Mouse (Mus musculus): ENCODE data around the gene Ntsr1. TPM values are rescaled to one million over a fixed set of nuclear protein-coding genes. Genes with fewer than 3 reads are reported as not detected.

Gene Ntsr1
- not detected for total RNA-seq (2021)
- long read RNA-seq, experiment 1, result 0 reads
- long read RNA-seq, experiment 2, result 0 reads

DNA sequence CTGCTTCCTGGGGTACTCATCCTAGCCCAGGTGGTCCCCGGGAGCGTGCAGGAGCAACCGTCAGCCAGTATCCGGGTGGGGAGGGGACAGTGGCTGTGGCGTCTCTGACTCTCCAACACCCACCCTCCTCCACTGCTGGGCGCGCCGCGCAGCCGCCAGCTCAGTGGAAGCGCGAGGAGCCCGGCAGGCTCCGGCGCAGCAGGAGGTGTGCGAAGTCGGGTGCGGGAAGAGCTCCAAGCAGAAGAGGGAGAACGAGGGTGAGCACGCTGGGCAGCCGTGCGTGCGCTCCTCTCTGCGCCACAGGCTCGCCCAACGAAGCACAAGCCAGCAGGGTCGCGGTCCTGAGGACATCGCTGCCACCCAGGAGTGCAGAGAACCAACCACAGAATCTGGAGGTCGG, at the start of gene Ntsr1:
Gene Ntsr1, plus strand, starts transcription at position 236 of the 400 bp plus-strand sequence.
- no peak for DNase-seq (ENCODE audit: low spot score)

DNA sequence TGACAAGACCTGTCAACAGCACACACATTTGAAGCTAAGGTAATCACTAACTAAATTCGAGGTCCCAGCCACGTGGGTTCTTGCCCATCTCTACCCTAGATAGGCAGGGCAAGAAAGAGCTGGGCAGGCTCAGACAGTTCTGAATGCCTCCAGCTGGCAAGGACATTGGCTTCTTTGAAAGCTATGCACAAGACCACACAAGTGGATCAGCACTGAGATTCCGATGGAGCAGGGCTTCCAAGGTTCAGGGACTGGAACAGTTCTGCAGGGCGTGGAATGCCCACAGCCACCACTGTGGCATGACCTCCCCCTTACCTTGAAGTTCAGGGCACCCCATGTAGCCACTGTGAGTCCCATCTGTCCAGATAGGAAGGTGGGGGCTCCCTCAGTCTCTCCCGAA, 49.2 kb upstream of the Ntsr1 start:
- no peak for DNase-seq (ENCODE audit: low spot score)

DNA sequence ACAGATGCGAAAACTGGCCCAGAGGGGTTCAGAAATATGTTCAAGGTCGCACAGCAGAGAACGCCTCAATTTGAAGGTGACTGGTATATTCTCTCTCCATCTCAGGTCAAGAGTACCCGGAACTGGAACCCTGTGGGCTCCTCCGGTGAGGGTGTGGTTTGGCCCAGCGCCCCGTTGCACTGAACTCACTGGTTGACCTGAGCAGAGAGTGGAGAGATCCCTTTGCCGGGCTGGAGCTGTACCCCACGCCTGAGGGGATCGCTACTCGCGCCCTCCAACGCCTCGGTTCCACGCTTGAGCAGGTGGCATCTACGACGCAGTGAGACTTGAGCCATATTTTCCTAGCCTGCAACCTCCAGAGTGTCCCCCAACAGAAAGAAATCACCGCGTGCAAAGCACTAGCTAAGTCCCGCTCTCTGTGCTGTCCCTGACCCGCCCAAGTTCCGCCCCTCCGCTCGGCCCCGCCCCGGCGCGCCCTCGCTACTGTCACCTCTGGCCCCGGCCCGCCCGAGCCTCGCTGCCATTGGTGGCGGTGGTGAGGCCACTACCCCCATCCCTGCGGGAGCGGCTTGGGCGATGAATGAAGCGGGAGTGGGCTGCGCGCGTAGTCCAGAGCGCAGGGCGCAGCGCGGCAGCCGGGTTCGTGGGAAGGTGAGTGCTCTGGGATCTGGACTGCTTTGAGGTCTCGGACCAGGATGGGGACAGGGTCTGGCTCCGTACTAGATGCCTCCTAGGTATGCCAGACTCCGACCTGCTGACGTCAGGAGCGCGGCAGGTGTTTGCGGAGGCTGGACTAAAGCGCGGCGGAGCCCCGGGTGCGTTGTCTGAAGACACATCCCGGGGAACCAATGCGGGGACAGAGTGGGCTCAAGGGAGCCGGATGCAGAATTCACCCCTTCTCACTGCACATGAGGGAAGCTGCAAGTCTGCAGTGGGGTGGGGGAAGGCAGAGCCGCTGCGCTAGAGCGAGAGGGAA, 43.8 kb upstream of the Ntsr1 start, which contains the start of gene Slco4a1:
Gene Slco4a1, plus strand, starts transcription at position 523 of the 976 bp plus-strand sequence.
- DNase-seq (ENCODE audit: low spot score), result peak; percentile 76

DNA sequence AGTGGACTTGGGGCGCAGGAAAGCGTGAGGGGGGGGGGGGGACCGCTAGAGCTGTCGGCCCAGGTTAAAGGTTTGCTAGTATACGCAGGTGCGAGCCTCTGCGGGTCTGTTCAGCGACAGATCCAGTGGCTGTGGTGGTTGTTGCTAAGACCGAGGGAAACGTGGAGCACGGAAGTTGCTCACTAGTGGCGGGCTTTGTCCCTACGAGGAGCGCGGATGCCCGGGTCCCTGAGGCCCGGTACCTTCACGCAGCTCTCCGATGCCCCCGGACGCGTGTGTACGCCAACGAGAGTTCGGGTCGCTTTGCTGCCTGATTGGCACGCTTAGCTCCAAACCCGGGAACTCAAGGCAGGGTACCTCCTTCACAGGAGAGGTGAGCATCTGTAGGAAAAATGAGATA, 43.1 kb upstream of the Ntsr1 start:
- DNase-seq (ENCODE audit: low spot score), result no peak

DNA sequence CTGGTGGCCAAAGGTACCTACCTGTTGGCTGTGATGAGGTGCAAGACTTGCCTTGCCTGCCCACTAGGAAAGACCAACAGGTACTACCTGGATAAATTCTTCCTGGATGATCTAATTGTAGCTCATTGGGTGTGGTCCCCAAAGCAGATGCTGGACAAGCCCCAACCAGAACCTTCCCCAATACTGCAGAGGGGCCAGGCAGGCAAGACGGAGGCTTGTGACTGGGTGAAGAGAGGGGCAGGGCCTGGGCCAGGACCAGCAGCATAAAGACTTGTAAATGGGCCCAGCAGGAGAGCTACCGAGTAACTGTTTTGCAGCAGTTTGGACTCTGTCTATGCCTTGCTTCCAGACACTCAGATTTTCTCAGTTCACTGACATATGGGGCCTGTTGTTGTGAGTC, 42.1 kb upstream of the Ntsr1 start:
- DNase-seq (ENCODE audit: low spot score), result no peak

DNA sequence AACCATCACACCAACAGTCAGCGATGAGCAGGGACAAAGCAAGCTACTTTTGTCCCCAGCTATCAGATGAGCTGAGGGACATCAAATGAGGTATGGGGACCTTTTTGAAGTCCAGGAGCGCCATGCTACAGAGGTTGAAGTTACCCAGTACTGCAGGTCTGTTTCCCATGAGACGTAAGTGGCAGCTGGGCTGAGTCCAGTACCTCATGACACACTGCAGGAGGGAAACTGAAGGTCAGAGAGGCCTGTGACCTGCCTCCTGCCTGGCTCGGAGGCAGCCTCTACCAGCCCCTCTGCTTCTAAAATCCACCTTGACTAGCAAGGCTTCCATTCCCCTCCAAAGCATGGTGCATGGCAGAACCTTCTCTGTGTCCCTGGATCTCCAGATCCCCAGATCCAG, 40.3 kb upstream of the Ntsr1 start:
- DNase-seq (ENCODE audit: low spot score), result no peak

DNA sequence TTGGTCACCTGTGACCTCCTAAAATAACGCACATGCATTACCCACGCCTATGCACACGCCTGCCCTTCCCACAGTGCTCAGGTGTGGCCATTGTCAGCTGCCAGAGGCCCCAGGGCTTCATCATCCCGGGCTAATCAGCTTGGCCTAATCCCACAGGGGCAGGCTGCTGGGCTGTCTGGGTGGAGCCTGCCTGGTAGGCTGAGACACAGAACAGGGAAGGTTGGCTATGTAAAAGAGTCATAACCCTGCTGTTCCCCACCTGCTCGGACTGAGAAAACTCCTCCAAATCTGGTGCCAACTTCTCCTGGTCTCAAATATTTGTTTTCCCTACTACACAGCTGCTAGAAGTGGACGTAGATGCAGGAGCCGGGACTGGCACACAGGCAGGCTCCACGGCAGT, 39.0 kb upstream of the Ntsr1 start:
- DNase-seq (ENCODE audit: low spot score), result no peak

DNA sequence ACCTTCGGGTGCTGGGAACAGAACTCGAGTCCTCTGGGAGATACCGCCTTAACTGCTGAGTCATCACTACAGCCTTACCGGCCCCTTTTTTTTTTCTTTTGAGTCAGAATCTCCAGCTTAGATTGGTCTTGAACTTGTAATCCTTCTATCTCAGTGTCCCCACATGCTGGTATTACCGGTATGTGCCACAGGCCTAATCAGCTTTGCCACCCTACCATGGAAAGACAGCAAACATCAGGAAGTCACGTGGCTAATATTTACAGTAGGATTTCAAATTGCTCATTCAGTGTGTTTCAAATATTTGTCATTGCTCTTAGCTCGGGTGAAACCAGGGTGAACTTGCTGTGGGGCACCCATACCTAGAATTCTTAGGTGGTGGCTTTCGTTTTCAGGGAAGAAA, 37.2 kb upstream of the Ntsr1 start:
- no peak for DNase-seq (ENCODE audit: low spot score)

DNA sequence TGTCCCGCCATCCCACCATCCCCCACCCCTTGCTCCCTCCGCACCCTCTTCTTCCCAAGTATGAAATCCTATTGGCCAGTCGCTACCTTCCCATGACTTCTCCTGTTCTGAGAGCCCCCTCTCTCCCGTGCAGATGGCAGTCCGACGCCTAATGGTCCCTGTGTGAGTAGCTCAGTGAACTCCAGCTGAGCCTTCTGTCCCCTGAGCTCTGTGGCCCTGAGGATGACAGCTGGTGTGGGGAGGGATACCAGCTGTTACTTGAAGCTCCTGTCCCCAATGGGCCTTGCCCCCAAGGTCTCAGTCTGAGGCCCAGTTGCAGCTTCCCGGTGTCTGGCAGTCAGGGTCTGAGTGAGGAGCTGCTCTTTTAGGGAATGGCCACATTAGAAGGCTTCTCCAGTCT, 33.3 kb upstream of the Ntsr1 start:
- DNase-seq (ENCODE audit: low spot score), result no peak

DNA sequence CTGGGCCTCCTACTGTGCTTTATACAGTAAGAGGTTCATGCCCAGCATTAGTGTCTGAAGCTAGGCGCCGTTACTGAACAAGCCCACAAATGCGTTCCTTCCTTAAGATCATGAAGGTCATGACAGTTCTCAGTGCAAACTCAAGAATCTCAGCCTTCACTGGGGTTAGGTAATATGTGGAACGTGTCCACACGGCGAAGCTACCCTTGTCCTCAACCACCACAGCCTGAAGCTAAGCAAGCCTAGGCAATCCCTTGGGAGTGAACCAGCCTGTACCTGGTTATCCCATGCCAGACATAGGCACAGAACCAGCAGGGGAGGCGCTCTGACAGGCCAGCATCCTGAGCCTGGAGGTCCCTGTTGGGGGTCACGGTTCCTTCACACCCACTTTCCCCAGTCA, 30.9 kb upstream of the Ntsr1 start:
- DNase-seq (ENCODE audit: low spot score), result no peak

DNA sequence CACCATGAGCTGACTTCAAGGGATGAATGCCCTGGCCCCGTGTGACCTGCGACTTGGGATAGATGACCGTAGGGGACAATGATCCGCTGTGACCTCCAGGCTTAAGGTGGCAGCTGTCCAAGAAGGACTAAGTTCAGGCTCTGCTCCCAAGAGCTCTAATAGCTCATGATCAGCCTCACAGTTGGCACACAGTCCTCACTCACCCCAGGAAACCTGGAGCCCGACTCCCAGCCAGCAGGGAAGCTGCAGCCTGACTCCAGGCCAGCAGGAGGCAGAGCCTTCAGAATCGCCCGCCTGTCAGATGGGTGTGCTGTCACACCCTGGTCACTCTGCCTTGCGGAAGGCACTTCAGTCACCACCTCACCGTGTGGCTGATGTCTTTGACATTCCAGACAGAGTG, 30.0 kb upstream of the Ntsr1 start:
- no peak for DNase-seq (ENCODE audit: low spot score)

DNA sequence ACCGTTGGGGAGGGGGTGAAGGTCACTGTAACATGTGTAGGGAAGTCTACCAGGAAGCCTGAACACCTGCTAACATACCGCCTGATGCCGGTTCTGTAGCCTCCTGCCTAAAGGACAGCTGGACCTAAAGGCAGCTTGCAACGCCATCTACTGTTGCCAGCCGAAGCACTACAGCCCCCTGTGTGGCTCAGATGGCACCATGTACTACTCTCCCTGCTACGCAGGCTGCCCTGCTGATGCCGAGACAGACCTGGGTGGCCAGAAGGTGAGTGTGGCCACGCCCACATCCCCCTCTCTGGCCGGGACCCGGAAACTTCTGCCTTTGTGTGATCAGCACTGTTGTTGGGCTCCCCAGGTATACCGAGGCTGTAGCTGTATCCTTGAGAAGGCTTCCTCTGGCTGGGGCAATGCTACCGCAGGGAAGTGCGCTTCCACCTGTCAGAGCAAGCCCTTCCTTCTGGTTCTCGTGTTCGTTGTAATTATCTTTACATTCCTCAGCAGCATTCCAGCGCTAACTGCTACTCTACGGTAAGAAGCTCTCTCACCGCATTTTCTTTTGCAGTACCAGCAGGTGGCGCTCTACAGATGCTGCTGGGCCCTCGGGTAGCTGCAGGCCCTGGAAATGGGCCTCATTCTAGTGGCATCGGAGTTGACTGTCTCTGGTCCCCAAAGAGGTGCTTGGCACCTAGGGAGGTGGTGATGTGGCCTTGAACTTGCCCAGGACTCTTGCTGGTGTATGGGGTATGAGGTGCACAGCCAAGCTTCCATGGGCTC, 27.3 kb upstream of the Ntsr1 start:
- DNase-seq (ENCODE audit: low spot score), result no peak

DNA sequence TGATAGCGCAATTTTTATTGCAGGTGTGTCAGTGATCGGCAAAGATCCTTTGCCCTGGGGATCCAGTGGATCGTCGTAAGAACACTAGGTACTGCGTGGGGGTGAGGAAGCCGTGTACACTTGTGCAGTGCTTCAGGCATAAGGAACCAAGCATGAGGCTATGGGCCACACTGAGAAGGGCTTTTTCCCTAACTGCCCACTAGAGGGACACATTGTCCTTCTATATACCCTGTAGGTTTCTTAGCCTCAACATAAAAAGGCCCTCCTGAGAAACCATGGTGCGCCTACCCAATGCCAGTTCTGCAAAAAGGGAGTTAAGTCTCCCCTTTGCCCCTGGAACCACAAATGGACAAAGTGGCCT, 26.7 kb upstream of the Ntsr1 start:
- DNase-seq (ENCODE audit: low spot score), result peak; percentile 27

DNA sequence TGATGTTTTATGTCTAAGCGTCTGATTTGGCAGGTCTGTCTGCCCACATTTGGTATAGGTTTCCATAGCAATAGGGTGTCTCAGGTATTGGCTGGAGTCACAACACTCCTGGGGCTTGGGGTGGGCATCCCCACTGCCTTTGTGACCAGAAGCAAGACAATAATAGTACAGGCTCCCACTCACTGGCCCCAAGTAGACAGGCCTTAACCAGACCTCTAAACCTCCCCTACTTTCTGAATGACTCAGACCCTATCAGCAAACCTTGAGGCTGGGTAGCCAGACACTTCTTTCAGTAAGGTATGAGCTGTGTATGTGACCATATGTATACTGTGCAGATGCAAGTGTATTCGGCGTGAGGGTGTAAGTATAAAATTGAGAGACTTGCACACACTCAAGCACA, 24.9 kb upstream of the Ntsr1 start:
- DNase-seq (ENCODE audit: low spot score), result no peak

DNA sequence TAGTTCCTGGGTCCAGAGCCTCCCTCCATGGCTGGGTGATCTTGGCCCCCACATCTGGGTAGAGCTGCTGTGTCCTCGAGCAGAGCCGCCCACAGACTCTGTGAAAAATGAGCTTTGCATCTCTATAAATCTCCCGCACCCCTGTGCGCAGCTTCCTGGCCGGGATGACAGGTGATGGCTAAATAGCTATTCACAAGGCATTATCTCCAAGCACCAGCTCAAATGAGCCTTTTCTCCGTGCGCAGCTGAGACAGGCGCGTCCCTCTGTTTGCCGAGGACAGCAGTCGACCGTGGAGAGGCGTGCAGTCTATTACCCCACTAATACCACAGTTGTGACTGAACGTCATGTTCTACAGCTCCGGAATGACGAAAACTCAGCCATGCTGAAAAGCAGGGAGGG, 17.5 kb upstream of the Ntsr1 start:
- no peak for DNase-seq (ENCODE audit: low spot score)

DNA sequence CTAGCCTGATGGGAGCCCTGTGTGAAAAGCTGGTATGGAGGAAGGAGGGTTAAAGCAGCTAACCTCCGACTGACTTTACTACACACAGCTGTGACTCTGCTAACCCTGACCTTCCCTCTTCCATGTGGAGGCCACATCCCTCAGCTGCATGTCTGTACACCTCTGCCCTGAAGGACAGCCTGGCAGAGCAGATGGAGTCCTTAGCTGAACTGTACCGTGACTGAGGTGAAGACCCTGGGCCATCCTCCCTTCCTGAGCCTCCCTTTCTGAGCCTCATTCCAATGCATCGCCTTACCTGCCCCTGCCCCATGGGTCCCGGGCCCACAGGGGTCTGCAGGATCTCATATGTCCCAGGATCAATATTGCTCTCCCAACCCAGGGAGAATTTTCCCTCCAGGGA, 14.9 kb upstream of the Ntsr1 start:
- DNase-seq (ENCODE audit: low spot score), result no peak

DNA sequence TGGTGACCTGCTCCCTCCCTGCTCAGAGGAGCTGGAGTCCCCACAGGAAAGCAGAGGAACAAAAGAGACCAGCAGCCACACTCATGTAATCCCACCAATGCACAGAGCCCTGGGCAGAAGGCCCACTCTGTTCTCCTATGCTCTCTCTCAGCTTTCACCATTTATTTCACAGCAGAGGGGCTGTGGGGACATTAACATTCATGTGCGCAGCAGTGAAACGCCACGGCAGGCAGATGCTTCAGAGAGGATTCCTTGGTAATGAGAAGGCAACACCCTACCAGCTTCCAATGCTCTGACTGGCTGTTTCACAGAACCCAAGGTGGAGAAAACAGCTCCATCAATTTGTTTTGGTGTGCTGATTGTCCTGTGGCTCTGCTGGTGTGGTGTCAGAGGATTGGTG, 14.5 kb upstream of the Ntsr1 start:
- no peak for DNase-seq (ENCODE audit: low spot score)

DNA sequence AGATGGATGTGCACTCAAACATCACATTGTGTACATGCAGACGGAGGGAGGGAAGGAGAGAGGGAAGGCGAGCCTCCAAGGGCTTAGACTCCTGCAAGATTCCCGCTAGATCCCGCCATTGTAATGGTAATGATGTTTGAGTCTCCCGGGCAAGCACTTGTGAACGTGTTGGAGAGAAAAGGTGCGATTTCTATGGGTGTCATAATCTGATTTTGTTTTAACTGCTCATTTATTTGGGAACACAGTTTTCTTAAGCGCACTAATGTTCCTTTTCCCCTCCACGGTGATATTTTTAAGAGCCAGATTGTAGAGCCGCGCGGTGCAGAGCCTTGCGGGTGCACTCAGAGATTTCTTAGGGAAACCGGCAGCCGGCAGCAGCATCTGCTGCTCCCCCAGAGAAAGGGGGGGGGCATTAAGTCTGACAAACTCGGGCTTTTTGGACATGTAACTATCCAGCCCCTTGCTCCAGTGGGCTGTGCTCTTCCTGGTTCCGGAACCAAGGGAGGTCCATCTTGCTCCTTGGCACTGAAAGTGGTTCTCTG, 11.5 kb upstream of the Ntsr1 start:
- DNase-seq (ENCODE audit: low spot score), result no peak

DNA sequence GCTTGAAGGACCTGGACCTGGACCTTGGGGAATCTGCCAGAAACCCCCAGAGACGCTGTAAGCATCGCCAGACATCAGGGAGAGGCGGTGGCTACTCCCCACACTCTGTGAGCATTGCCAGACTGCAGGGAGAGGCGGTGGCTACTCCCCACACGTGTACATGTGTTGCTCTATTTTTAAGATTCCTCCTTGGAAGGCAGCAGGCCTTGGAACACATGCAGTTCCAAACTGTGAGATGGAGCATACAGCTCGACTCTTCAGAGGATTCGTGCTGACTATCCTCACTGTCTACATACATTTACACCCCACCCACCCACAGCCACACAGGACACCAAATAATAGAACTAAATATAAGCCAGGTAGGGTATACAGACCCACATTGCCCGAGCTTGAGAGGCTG, 3.9 kb upstream of the Ntsr1 start:
- DNase-seq (ENCODE audit: low spot score), result no peak

DNA sequence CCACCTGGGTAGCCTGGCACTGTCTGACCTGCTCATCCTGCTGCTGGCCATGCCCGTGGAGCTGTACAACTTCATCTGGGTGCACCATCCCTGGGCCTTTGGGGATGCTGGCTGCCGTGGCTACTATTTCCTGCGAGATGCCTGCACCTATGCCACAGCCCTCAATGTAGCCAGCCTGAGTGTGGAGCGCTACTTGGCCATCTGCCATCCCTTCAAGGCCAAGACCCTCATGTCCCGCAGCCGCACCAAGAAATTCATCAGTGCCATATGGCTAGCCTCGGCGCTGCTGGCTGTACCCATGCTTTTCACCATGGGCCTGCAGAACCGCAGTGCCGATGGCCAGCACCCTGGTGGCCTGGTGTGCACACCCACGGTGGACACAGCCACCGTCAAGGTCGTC, 950 bp downstream of the Ntsr1 start:
- no peak for DNase-seq (ENCODE audit: low spot score)

DNA sequence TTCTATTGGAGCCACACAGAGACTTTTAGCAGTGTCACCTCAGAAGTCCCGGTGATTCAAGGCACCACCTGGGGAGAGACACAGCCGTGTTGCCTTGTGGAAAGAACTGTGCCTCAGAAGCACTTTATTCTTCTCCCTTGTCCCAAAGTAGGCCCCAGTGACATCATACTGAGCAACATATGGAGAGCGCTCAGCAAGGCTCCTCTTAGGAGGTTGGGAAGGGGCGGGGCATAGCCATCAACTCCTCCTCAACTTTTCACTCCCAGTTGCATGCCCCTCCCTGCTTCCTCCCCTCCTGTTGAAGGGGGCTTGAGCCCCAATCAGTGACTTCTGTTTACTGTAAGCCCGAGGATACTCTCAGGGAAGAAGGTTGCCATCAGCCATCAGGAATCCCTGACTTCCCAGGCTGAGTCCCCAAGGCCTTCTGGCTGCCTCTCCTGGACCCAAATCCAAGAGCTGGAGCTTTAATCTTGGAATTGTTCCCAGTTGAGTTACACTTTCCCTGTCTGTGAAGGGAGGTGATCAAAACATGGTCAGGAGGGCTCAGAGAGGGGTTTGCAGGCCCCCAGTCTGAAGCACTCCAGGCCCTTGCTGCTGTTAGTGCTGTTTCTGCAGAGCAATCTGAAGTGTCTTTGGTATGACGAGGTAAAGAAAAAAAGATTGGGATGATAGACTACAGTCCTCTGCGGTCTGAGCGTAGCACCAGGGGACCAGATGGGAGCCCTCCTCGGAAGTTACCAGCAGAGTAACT, 1.6 kb downstream of the Ntsr1 start:
- DNase-seq (ENCODE audit: low spot score), result no peak

DNA sequence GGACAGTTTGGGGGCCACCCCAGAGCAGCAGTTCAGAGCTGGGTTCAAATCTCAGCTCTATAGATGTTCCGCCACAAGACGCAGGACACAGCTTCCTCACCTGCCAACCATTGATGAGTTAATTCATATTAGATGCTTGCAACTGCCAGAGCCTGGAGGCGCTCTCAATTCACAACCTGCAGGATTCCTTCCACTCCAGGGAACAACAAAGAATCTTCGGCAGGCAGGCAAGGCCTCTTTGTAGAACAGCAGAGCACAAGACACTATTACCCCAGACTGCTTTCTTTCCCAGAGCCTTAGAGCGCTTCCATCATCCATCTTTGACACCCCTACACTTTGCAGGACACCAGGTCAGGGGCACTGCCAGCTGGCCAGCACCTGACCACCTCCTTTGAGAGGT, 6.5 kb downstream of the Ntsr1 start:
- DNase-seq (ENCODE audit: low spot score), result no peak

Data from gastrocnemius, adult 18-20 months (tissue).